Mouse (Mus musculus): ENCODE data around the gene Robo2. TPM values are rescaled to one million over a fixed set of nuclear protein-coding genes. Genes with fewer than 3 reads are reported as not detected.

The Robo2 gene
- polyA plus RNA-seq, 1 experiment from 2014 or later, result 112 TPM

DNA sequence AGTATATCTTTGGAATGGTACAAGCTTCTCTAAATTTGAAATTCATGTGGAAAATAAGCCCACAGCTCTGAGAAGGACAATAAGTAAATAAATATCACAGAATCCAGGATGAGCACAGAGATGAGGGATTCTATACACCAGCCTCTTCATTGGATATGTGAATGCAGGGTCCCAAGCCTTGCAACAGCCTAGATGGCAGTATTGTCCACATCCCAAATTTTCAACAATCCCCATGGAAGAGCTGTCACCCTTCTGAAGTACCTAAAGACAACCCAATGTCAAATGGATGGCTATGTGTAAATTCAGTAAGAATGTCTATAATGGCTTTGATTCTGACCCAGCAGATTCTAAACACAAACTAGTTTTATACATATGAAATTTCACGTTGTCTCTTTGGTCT is 3.1 kb downstream of the Robo2 start:
- 62% methylated on average over 1 of the region's 1 CpGs for WGBS
- Histone ChIP-seq H3K4me3 (peak overlapping the region; percentile 74), H3K36me3 (no peaks in the 10 kb centered on the region), H3K9ac (replicated peaks) (peak overlapping the region; percentile 37; the same call in 1 of the 2 replicates), H3K4me1 (peaks cover 8% of the 10 kb centered on the region), H3K27me3 (no peaks in the 10 kb centered on the region), H3K27ac (replicated peaks) (peak overlapping the region; percentile 52; the same call in 1 of the 2 replicates), H3K4me2 (replicated peaks) (peak overlapping the region; percentile 94), H3K9me3 (no peaks in the 10 kb centered on the region)
- ATAC-seq (replicated peaks), result no peak

DNA sequence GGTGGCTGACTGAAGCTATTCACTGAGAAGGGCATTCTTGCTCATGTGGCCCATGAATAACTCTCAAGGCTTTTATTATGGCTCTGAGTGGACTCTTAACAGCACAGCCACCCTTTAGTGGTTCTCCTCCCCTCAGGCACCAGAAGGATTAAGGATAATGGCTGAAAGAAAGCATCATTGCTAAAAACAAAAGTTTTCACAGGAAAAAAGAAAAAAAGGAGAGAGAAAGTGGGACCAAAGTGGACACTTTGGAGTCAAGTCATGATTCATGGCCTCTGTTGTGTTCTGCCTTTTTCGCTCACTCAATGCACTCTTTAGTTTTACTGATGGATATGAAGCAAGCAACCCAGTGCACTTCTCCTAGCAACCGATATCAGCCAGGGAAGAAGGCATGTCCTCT is 14.3 kb downstream of the Robo2 start:
- ATAC-seq (replicated peaks), result peak; percentile 90

GRCm38 (mm10) chr16:74395678-74396077 is 15.9 kb downstream of the Robo2 start:
- Histone ChIP-seq H3K27me3 (no peaks in the 10 kb centered on the region), H3K27ac (replicated peaks) (no peak overlapping the region), H3K4me1 (peaks cover 25% of the 10 kb centered on the region), H3K9me3 (no peaks in the 10 kb centered on the region), H3K4me3 (no peak overlapping the region), H3K36me3 (no peaks in the 10 kb centered on the region), H3K4me2 (replicated peaks) (no peak overlapping the region), H3K9ac (replicated peaks) (no peak overlapping the region)
- no peak for ATAC-seq (replicated peaks)
- WGBS, result 88% methylated on average over 2 of the region's 2 CpGs

More for the DNA sequence above, 14.3 kb downstream of the Robo2 start:
- Histone ChIP-seq H3K4me1 (peaks cover 25% of the 10 kb centered on the region), H3K27ac (replicated peaks) (no peak overlapping the region), H3K4me3 (no peak overlapping the region), H3K9ac (replicated peaks) (no peak overlapping the region), H3K4me2 (replicated peaks) (no peak overlapping the region; the same call in 1 of the 2 replicates), H3K27me3 (no peaks in the 10 kb centered on the region), H3K36me3 (no peaks in the 10 kb centered on the region), H3K9me3 (no peaks in the 10 kb centered on the region)
- WGBS, result 15% methylated on average over 2 of the region's 2 CpGs

DNA sequence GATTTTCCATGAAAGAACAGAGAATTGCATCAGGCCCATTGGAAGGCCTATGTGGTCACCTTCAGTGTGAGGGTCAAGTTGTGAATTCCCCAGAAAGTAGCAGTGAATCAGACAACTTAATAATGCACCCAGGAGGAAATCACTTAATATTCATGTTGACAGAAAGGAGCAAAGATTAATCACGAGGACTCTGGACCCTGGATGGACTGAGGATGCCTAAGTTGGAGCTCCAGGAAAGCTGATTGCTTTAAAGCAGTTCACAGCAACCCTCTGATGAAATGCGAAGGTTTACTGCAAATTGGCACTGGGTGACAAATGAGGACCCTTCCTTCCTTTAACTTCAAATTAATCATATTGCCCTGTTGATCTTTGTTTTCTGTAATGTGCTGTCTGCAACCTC is 32.2 kb downstream of the Robo2 start:
- H3K27ac ChIP-seq (replicated peaks), result no peak overlapping the region
- H3K9me3 ChIP-seq, result no peaks in the 10 kb centered on the region
- H3K27me3 ChIP-seq, result no peaks in the 10 kb centered on the region
- no peak for ATAC-seq (replicated peaks)
- peaks cover 19% of the 10 kb centered on the region for H3K4me1 ChIP-seq
- no peaks in the 10 kb centered on the region for H3K36me3 ChIP-seq
- no peak overlapping the region for H3K4me3 ChIP-seq
- no peak overlapping the region for H3K9ac ChIP-seq (replicated peaks)
- H3K4me2 ChIP-seq (replicated peaks), result no peak overlapping the region
- WGBS, result 53% methylated on average over 2 of the region's 2 CpGs

GRCm38 (mm10) chr16:74375342-74375940 is 36.2 kb downstream of the Robo2 start:
- 16% methylated on average over 12 of the region's 12 CpGs for WGBS
- Histone ChIP-seq H3K4me1 (peaks cover 34% of the 10 kb centered on the region), H3K27me3 (no peaks in the 10 kb centered on the region), H3K4me3 (no peak overlapping the region), H3K36me3 (no peaks in the 10 kb centered on the region), H3K9me3 (no peaks in the 10 kb centered on the region), H3K27ac (replicated peaks) (no peak overlapping the region; the same call in 1 of the 2 replicates), H3K9ac (replicated peaks) (no peak overlapping the region), H3K4me2 (replicated peaks) (no peak overlapping the region)
- ATAC-seq (replicated peaks), result peak; percentile 73

- Histone ChIP-seq H3K27me3 (no peaks in the 10 kb centered on the region), H3K27ac (replicated peaks) (no peak overlapping the region), H3K4me2 (replicated peaks) (no peak overlapping the region), H3K9ac (replicated peaks) (no peak overlapping the region), H3K9me3 (no peaks in the 10 kb centered on the region), H3K4me1 (peaks cover 34% of the 10 kb centered on the region), H3K4me3 (no peak overlapping the region), H3K36me3 (no peaks in the 10 kb centered on the region)
- WGBS, result 47% methylated on average over 5 of the region's 5 CpGs
- no peak for ATAC-seq (replicated peaks)
These were observed 37.1 kb downstream of the Robo2 start for GRCm38 (mm10) chr16:74374540-74374939.

DNA sequence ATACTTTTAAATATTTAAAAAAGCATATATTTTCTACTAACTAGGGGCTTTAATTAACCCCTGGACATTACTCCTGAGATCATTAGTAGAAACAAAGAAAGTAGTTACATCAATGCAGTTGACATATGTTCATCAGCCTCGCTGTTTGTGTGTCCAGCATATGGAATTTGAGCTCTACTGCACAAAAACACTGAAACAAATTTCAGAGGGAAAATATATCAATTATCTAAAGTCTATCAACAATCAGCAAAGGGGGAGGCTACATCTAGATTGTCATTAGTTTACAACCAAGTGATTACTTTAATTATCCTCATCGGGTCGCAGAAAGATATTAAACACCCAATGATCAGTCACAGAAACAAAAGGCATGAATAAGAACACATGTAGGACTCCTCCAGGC is 38.2 kb downstream of the Robo2 start:
- 29% methylated on average over 3 of the region's 3 CpGs for WGBS
- Histone ChIP-seq H3K9ac (replicated peaks) (no peak overlapping the region), H3K27ac (replicated peaks) (no peak overlapping the region), H3K4me2 (replicated peaks) (no peak overlapping the region), H3K36me3 (no peaks in the 10 kb centered on the region), H3K9me3 (no peaks in the 10 kb centered on the region), H3K4me1 (peaks cover 34% of the 10 kb centered on the region), H3K4me3 (no peak overlapping the region), H3K27me3 (no peaks in the 10 kb centered on the region)
- peak; percentile 38; the same call in 1 of the 2 replicates for ATAC-seq (replicated peaks)

GRCm38 (mm10) chr16:74372876-74373275 is 38.7 kb downstream of the Robo2 start:
- Histone ChIP-seq H3K9me3 (no peaks in the 10 kb centered on the region), H3K4me3 (no peak overlapping the region), H3K36me3 (no peaks in the 10 kb centered on the region), H3K27me3 (no peaks in the 10 kb centered on the region), H3K4me2 (replicated peaks) (no peak overlapping the region), H3K4me1 (peaks cover 34% of the 10 kb centered on the region), H3K9ac (replicated peaks) (no peak overlapping the region), H3K27ac (replicated peaks) (no peak overlapping the region)
- 16% methylated on average over 1 of the region's 1 CpGs for WGBS
- 0 out of 2 replicates have a peak, but pooled peaks have one; percentile 14 for ATAC-seq (replicated peaks)

DNA sequence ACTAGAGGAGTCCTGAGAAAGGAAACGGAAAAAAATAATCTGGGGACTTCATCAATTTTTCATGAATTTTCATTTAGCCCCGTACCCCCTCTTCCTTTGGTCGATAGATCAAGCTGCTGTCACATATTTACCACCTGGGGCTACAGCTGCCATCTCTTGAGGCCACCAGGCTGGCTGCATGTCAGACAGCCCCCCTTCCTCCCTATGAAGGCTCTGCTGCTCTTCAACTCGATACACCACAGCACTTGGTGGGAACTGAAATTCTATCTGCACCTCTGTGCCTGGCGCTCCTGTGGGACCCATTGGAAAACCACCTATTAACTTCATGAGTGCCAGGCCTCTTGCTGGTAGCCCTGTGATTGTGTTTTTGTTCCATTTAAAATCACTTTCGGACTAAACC is 63.2 kb downstream of the Robo2 start:
- no peak overlapping the region for H3K4me2 ChIP-seq (replicated peaks)
- H3K9me3 ChIP-seq, result no peaks in the 10 kb centered on the region
- WGBS, result 52% methylated on average over 6 of the region's 6 CpGs
- no peak overlapping the region for H3K4me3 ChIP-seq
- no peaks in the 10 kb centered on the region for H3K27me3 ChIP-seq
- H3K4me1 ChIP-seq, result no peaks in the 10 kb centered on the region
- no peak overlapping the region for H3K9ac ChIP-seq (replicated peaks)
- ATAC-seq (replicated peaks), result no peak
- H3K27ac ChIP-seq (replicated peaks), result no peak overlapping the region
- peaks cover 4% of the 10 kb centered on the region; the same call in 1 of the 2 replicates for H3K36me3 ChIP-seq

DNA sequence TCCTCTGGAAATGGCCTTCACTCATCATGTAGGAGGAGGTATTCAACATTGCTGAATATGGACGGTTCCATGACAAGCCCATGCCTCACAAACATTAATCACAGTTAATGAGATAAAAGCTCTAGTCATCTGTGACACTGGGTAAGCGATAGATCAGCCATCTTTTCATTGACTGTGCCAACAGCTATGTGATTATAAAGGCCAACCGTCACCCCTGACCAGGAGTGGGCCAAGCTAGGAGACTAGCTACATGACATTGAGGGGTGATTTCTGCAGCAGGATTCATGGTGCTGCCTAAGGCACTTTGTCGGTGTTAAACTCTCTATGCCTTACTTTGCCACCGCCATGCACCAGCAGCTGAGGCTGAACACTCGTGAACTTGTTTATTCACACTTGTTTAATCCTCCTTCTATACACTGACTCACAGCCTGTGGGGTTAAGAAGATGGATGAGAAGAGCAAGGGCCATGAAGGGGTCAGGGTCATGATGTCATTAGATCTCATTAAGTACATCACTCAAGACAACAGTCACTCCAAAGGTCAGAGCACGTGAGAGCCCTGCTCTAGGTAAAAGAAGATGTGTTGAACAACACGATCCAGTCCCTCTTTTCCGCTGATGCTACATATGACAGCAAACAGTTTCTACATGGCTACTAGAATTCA is 72.5 kb downstream of the Robo2 start:
- no peak for ATAC-seq (replicated peaks)
- Histone ChIP-seq H3K9ac (replicated peaks) (no peak overlapping the region), H3K4me3 (no peak overlapping the region), H3K27ac (replicated peaks) (no peak overlapping the region), H3K4me2 (replicated peaks) (no peak overlapping the region), H3K9me3 (no peaks in the 10 kb centered on the region), H3K27me3 (no peaks in the 10 kb centered on the region), H3K36me3 (no peaks in the 10 kb centered on the region), H3K4me1 (no peaks in the 10 kb centered on the region)
- 77% methylated on average over 9 of the region's 9 CpGs for WGBS

DNA sequence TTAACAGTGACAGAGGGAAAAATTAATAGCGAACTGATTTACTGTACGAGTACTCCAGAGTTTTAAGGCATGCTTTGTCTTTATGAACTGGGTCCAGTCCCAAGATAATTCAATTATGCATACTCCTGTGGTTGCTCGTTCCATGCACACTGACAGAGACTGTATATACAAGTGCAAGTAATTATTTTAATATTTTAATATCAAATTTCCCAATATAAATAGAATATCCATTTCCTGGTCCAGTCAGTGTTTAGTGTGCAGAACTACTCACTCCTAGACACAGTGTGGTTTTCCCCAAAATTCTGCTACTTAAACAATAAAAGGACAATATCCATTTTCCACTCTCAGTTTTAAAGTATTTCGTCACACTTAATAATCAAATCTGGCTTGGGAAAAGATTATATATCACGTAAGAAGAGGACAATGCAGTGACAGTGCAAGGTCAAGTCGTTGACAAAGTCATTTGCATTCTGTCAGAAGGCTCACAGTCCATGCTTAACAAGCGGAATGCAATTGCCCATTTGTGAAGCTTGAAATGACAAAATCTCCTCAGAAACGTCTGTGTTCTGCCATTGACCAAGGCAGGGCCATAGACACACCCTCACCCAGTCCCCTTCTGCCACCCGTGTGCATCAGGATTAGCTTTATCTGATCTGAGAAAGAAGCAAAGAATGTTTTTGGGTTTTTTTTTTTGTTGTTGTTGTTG is 89.8 kb downstream of the Robo2 start:
- 35% methylated on average over 9 of the region's 9 CpGs for WGBS
- ATAC-seq (replicated peaks), result no peak
- no peak overlapping the region for H3K27ac ChIP-seq (replicated peaks)
- H3K4me2 ChIP-seq (replicated peaks), result no peak overlapping the region
- H3K4me3 ChIP-seq, result no peak overlapping the region
- no peak overlapping the region for H3K9ac ChIP-seq (replicated peaks)
- no peaks in the 10 kb centered on the region for H3K9me3 ChIP-seq
- no peaks in the 10 kb centered on the region for H3K27me3 ChIP-seq
- H3K4me1 ChIP-seq, result peaks cover 8% of the 10 kb centered on the region
- no peaks in the 10 kb centered on the region for H3K36me3 ChIP-seq

GRCm38 (mm10) chr16:74316150-74316549 is 95.5 kb downstream of the Robo2 start:
- 49% methylated on average over 7 of the region's 7 CpGs for WGBS
- ATAC-seq (replicated peaks), result 0 out of 2 replicates have a peak, but pooled peaks have one; percentile 60
- no peak overlapping the region for H3K4me2 ChIP-seq (replicated peaks)
- no peak overlapping the region for H3K4me3 ChIP-seq
- no peak overlapping the region for H3K27ac ChIP-seq (replicated peaks)
- H3K4me1 ChIP-seq, result peaks cover 24% of the 10 kb centered on the region
- no peaks in the 10 kb centered on the region for H3K36me3 ChIP-seq
- no peak overlapping the region for H3K9ac ChIP-seq (replicated peaks)
- no peaks in the 10 kb centered on the region for H3K9me3 ChIP-seq
- no peaks in the 10 kb centered on the region for H3K27me3 ChIP-seq

Measured in forebrain, embryonic 15.5 days (tissue).